Mouse (Mus musculus) limb, embryonic 15.5 days (tissue): ENCODE measurements around the gene Serhl. TPM values are rescaled to one million over a fixed set of nuclear protein-coding genes. Genes with fewer than 3 reads are reported as not detected.
A peak's percentile ranks its signal among the peaks of the same experiment; 100 is the strongest.
"Not testable (repeated sequence)": the region's sequence is repeated elsewhere in the genome, so short reads cannot be mapped to it uniquely, and the experiment has no call there.

Experiments used
- ATAC-seq: fragments of 200-750 bp; cut with Nextera tagmentation; 2 replicates; pipeline ENCODE4 v1.8.0; 2017; ENCODE audit warnings: low read depth, moderate TSS enrichment; ENCODE audit not compliant: insufficient number of reproducible peaks, low FRiP score, low TSS enrichment
- H3K27ac ChIP-seq: fragments of 300-500 bp; sonication (generic); 2 replicates; pipeline ENCODE4 v1.5.1; 2015; ENCODE audit warnings: moderate library complexity, mild to moderate bottlenecking, inconsistent platforms
- H3K27me3 ChIP-seq: fragments of 300-500 bp; sonication (generic); 2 replicates; pipeline ENCODE4 v1.6.1; 2015; ENCODE audit warnings: inconsistent platforms
- H3K36me3 ChIP-seq: fragments of 300-500 bp; sonication (generic); 2 replicates; pipeline ENCODE4 v1.6.1; 2015; ENCODE audit warnings: inconsistent platforms
- H3K4me1 ChIP-seq: fragments of 300-500 bp; sonication (generic); 2 replicates; pipeline ENCODE4 v1.6.1; 2015; ENCODE audit warnings: inconsistent platforms
- H3K4me2 ChIP-seq: fragments of 300-500 bp; sonication (generic); 2 replicates; pipeline ENCODE4 v1.6.1; 2015; ENCODE audit warnings: mild to moderate bottlenecking, inconsistent platforms
- H3K4me3 ChIP-seq: fragments of 300-500 bp; sonication (generic); 2 replicates; pipeline ENCODE4 v1.5.1; 2015; ENCODE audit warnings: mild to moderate bottlenecking, inconsistent platforms
- H3K9ac ChIP-seq: fragments of 300-500 bp; sonication (generic); 2 replicates; pipeline ENCODE4 v1.6.1; 2015; ENCODE audit warnings: inconsistent platforms
- H3K9me3 ChIP-seq: fragments of 300-500 bp; sonication (generic); 2 replicates; pipeline ENCODE4 v1.6.1; 2016; ENCODE audit warnings: inconsistent platforms
- WGBS: fragments of 180-500 bp; shearing (Covaris S2); methylation state at CpG from one replicate; pipeline ENCODE4 v1.1.7; 2015; 5-methylcytosine and 5-hydroxymethylcytosine counted together
- polyA plus RNA-seq: library from polyadenylated mRNA; unstranded; fragments of >200 nt; fragmentation: Nextera tagmentation; extraction: Ambion mirVana; gene quantifications from 2 replicates; pipeline ENCODE4 v1.2.1, GENCODE M21; 2015

Serhl gene
- polyA plus RNA-seq, 1 experiment from 2014 or later = 68.8 TPM

GRCm38 (mm10) chr15:83059233-83059660, 30.1 kb upstream of the Serhl start:
- Histone ChIP-seq H3K9ac (no peak overlapping the region), H3K36me3 (no peaks in the 10 kb centered on the region), H3K27me3 (peaks cover 2% of the 10 kb centered on the region; the same call in 1 of the 2 replicates), H3K4me1 (peaks cover 16% of the 10 kb centered on the region), H3K27ac (no peak overlapping the region), H3K4me3 (no peak overlapping the region), H3K4me2 (no peak overlapping the region), H3K9me3 (no peaks in the 10 kb centered on the region)
- WGBS = 47% methylated on average over 5 of the region's 5 CpGs
- no peak for ATAC-seq

- H3K4me2 ChIP-seq = no peak overlapping the region
- H3K4me1 ChIP-seq = peaks cover 13% of the 10 kb centered on the region
- no peak overlapping the region for H3K4me3 ChIP-seq
- no peaks in the 10 kb centered on the region for H3K9me3 ChIP-seq
- H3K9ac ChIP-seq = no peak overlapping the region
- no peaks in the 10 kb centered on the region for H3K36me3 ChIP-seq
- H3K27me3 ChIP-seq = peaks cover under 1% of the 10 kb centered on the region; the same call in 1 of the 2 replicates
- ATAC-seq = peak; percentile 62
- whole genome bisulfite sequencing = 11% methylated on average over 5 of the region's 5 CpGs
- H3K27ac ChIP-seq = no peak overlapping the region
Measured at GRCm38 (mm10) chr15:83061689-83062088, 27.6 kb upstream of the Serhl start.

DNA sequence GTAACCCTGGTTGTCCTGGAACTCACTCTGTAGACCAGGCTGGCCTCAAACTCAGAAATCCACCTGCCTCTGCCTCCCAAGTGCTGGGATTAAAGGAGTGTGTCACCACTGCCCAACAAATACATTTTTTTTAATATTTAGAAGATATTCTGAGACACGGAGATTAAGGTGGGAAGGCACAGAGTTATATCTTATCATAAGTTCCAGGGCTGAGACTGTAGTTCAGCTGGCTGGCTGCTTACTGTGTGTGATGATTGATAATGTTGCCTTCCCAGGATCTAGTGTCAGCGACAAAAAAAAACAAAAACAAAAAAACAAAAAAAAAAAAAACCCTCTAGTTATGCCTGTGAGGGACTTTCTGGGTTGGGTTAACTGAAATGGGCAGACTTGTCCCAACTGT, 26.7 kb upstream of the Serhl start:
- H3K9ac ChIP-seq, H3K36me3 ChIP-seq, H3K4me2 ChIP-seq, H3K27ac ChIP-seq, H3K4me3 ChIP-seq, H3K4me1 ChIP-seq, H3K9me3 ChIP-seq, H3K27me3 ChIP-seq, ATAC-seq: not testable (repeated sequence)
- 86% methylated on average over 2 of the region's 2 CpGs for WGBS

GRCm38 (mm10) chr15:83065543-83065942, 23.8 kb upstream of the Serhl start:
- Histone ChIP-seq H3K27ac (no peak overlapping the region), H3K9ac (no peak overlapping the region), H3K9me3 (no peaks in the 10 kb centered on the region), H3K4me2 (no peak overlapping the region), H3K4me3 (no peak overlapping the region), H3K36me3 (no peaks in the 10 kb centered on the region), H3K4me1 (peaks cover 9% of the 10 kb centered on the region; the same call in 1 of the 2 replicates), H3K27me3 (no peaks in the 10 kb centered on the region)
- ATAC-seq = no peak
- 35% methylated on average over 4 of the region's 4 CpGs for WGBS

- Histone ChIP-seq H3K4me1 (peaks cover 12% of the 10 kb centered on the region), H3K36me3 (no peaks in the 10 kb centered on the region), H3K9me3 (no peaks in the 10 kb centered on the region), H3K27ac (no peak overlapping the region), H3K27me3 (no peaks in the 10 kb centered on the region), H3K9ac (no peak overlapping the region), H3K4me2 (no peak overlapping the region), H3K4me3 (no peak overlapping the region)
- WGBS = 94% methylated on average over 5 of the region's 5 CpGs
- no peak for ATAC-seq
Measured at GRCm38 (mm10) chr15:83068270-83068669, 21.0 kb upstream of the Serhl start.

GRCm38 (mm10) chr15:83070942-83071341, 18.4 kb upstream of the Serhl start:
- Histone ChIP-seq H3K4me3 (no peak overlapping the region), H3K9me3 (no peaks in the 10 kb centered on the region), H3K4me2 (no peak overlapping the region), H3K4me1 (peaks cover 8% of the 10 kb centered on the region), H3K36me3 (no peaks in the 10 kb centered on the region), H3K9ac (no peak overlapping the region), H3K27ac (peak overlapping the region; percentile 33; the same call in 1 of the 2 replicates), H3K27me3 (no peaks in the 10 kb centered on the region)
- 29% methylated on average over 3 of the region's 3 CpGs for WGBS
- ATAC-seq = no peak; the same call in 1 of the 2 replicates

DNA sequence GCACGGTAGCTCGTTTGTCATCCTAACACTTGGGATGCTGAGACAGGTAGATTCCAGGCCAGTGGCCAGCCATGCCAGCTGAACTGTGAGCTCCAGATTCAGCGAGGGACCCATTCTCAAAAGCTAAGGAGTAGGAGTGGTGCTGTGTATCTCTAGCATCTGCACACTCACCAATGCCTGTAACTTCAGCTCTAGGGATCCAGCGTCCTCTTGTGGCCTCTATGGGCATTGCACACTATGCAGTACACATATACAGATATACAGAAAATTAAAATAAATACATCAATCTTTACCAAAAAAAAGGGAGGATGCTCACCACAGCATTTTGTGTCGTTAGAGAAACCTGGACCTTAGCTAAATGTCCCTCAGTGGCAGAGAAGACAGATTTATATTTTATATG, 17.6 kb upstream of the Serhl start:
- Histone ChIP-seq H3K27me3 (peaks cover 4% of the 10 kb centered on the region; the same call in 1 of the 2 replicates), H3K27ac (no peak overlapping the region), H3K4me2 (no peak overlapping the region), H3K9me3 (no peaks in the 10 kb centered on the region), H3K4me1 (peaks cover 8% of the 10 kb centered on the region), H3K36me3 (no peaks in the 10 kb centered on the region), H3K4me3 (no peak overlapping the region), H3K9ac (no peak overlapping the region)
- no peak for ATAC-seq
- 86% methylated on average over 5 of the region's 5 CpGs for WGBS

- ATAC-seq = no peak
- Histone ChIP-seq H3K4me1 (peaks cover 8% of the 10 kb centered on the region), H3K27me3 (peaks cover 4% of the 10 kb centered on the region; the same call in 1 of the 2 replicates), H3K4me3 (no peak overlapping the region), H3K9ac (no peak overlapping the region), H3K36me3 (no peaks in the 10 kb centered on the region), H3K9me3 (no peaks in the 10 kb centered on the region), H3K27ac (no peak overlapping the region), H3K4me2 (no peak overlapping the region)
- WGBS = 74% methylated on average over 4 of the region's 4 CpGs
Measured at GRCm38 (mm10) chr15:83074179-83074578, 15.1 kb upstream of the Serhl start.

- Histone ChIP-seq H3K4me3 (no peak overlapping the region), H3K4me1 (peaks cover 4% of the 10 kb centered on the region), H3K9me3 (no peaks in the 10 kb centered on the region), H3K9ac (no peak overlapping the region), H3K27me3 (peaks cover 4% of the 10 kb centered on the region; the same call in 1 of the 2 replicates), H3K36me3 (no peaks in the 10 kb centered on the region), H3K27ac (no peak overlapping the region), H3K4me2 (no peak overlapping the region)
- ATAC-seq = no peak
- 54% methylated on average over 27 of the region's 27 CpGs for WGBS
Measured at GRCm38 (mm10) chr15:83075607-83076525, 13.4 kb upstream of the Serhl start.

GRCm38 (mm10) chr15:83083530-83083929, 5.8 kb upstream of the Serhl start:
- Histone ChIP-seq H3K36me3 (no peaks in the 10 kb centered on the region), H3K9me3 (no peaks in the 10 kb centered on the region), H3K4me1 (peaks cover 15% of the 10 kb centered on the region), H3K9ac (no peak overlapping the region), H3K27me3 (peaks cover 4% of the 10 kb centered on the region; the same call in 1 of the 2 replicates), H3K4me3 (no peak overlapping the region), H3K27ac (no peak overlapping the region), H3K4me2 (no peak overlapping the region)
- no peak for ATAC-seq
- WGBS = 70% methylated on average over 5 of the region's 5 CpGs

- WGBS = 57% methylated on average over 13 of the region's 13 CpGs
- Histone ChIP-seq H3K4me3 (no peak overlapping the region), H3K27ac (no peak overlapping the region; the same call in 1 of the 2 replicates), H3K27me3 (peaks cover 7% of the 10 kb centered on the region), H3K36me3 (no peaks in the 10 kb centered on the region), H3K4me1 (peaks cover 21% of the 10 kb centered on the region), H3K4me2 (no peak overlapping the region), H3K9ac (no peak overlapping the region), H3K9me3 (no peaks in the 10 kb centered on the region)
- ATAC-seq = peak; percentile 17; the same call in 1 of the 2 replicates
Measured at GRCm38 (mm10) chr15:83084022-83084640, 5.2 kb upstream of the Serhl start.

GRCm38 (mm10) chr15:83085901-83086300, 3.4 kb upstream of the Serhl start:
- H3K4me1 ChIP-seq = peaks cover 32% of the 10 kb centered on the region
- no peak overlapping the region for H3K27ac ChIP-seq
- no peaks in the 10 kb centered on the region for H3K9me3 ChIP-seq
- ATAC-seq = no peak
- no peaks in the 10 kb centered on the region for H3K36me3 ChIP-seq
- no peak overlapping the region for H3K9ac ChIP-seq
- H3K4me3 ChIP-seq = no peak overlapping the region
- H3K27me3 ChIP-seq = peaks cover 14% of the 10 kb centered on the region
- H3K4me2 ChIP-seq = no peak overlapping the region
- 31% methylated on average over 7 of the region's 7 CpGs for WGBS
